Mouse (Mus musculus) C2C12 (cell line): ENCODE measurements around the gene Eif2ak4.

Source experiments
- CEBPB ChIP-seq: IDR thresholded peaks from one replicate; pipeline ENCODE4 v1.6.1; 2011; ENCODE audit warnings: low read depth, mild to moderate bottlenecking, control low read depth, moderate library complexity
- CTCF ChIP-seq: IDR thresholded peaks from one replicate; pipeline ENCODE4 v1.5.1; 2011; ENCODE audit not compliant: control insufficient read depth, insufficient read depth, insufficient read length
- USF1 ChIP-seq: IDR thresholded peaks from one replicate; pipeline ENCODE4 v1.6.1; 2011; ENCODE audit warnings: low read depth, mild to moderate bottlenecking, control low read depth, moderate library complexity

- TF ChIP-seq CTCF: no peak
- no peak for TF ChIP-seq CEBPB
- no peak for TF ChIP-seq USF1
Measured at GRCm38 (mm10) chr2:118478833-118479549, 90.6 kb downstream of the Eif2ak4 start.
